Mouse (Mus musculus): Measurements from ENCODE around the gene Zfp710. TPM values are rescaled to one million over a fixed set of nuclear protein-coding genes. Genes with fewer than 3 reads are reported as not detected.

Zfp710 gene
- total and polyA plus RNA-seq, 2 experiments = 5.4 to 12.7 TPM

- Histone ChIP-seq H3K9ac (ENCODE audit: low read depth, low read length) (no peak overlapping the region), H3K4me1 (ENCODE audit: control insufficient read depth, insufficient read depth, low read length) (peaks cover 2% of the 10 kb centered on the region), H3K27me3 (ENCODE audit: control insufficient read depth, insufficient read depth, low read length) (no peaks in the 10 kb centered on the region), H3K79me2 (ENCODE audit: control insufficient read depth, insufficient read depth, low read length) (no peaks in the 10 kb centered on the region), H3K36me3 (ENCODE audit: control insufficient read depth, insufficient read depth, low read length) (peaks cover 6% of the 10 kb centered on the region; the same call in 1 of the 2 replicates), H3K4me3 (ENCODE audit: insufficient read depth, low read depth, low read length) (no peak overlapping the region), H3K27ac (replicated peaks; ENCODE audit: insufficient read depth, low read depth, low read length) (no peak overlapping the region)
- TF ChIP-seq POLR2A (IDR thresholded peaks at IDR 0.05; ENCODE audit: extremely low read depth, insufficient read depth, low read length) = no peak
- no peak for TF ChIP-seq CTCF (IDR thresholded peaks at IDR 0.05; ENCODE audit: low read depth, low read length)
- 92% methylated on average over 18 of the region's 18 CpGs for WGBS
- no peak for DNase-seq (ENCODE audit: extremely low read depth, low read depth, low spot score)
Observed at GRCm38 (mm10) chr7:80090191-80091003, 65.8 kb downstream of the Zfp710 start.

- no peak for TF ChIP-seq CTCF (IDR thresholded peaks at IDR 0.05; ENCODE audit: low read depth, low read length)
- no peak for TF ChIP-seq POLR2A (IDR thresholded peaks at IDR 0.05; ENCODE audit: extremely low read depth, insufficient read depth, low read length)
- peaks cover 2% of the 10 kb centered on the region for H3K4me1 ChIP-seq (ENCODE audit: control insufficient read depth, insufficient read depth, low read length)
- no peak overlapping the region for H3K9ac ChIP-seq (ENCODE audit: low read depth, low read length)
- peaks cover 7% of the 10 kb centered on the region; the same call in 1 of the 2 replicates for H3K36me3 ChIP-seq (ENCODE audit: control insufficient read depth, insufficient read depth, low read length)
- no peaks in the 10 kb centered on the region for H3K27me3 ChIP-seq (ENCODE audit: control insufficient read depth, insufficient read depth, low read length)
- H3K4me3 ChIP-seq (ENCODE audit: insufficient read depth, low read depth, low read length) = no peak overlapping the region
- no peak overlapping the region for H3K27ac ChIP-seq (replicated peaks; ENCODE audit: insufficient read depth, low read depth, low read length)
- DNase-seq (ENCODE audit: extremely low read depth, low read depth, low spot score) = no peak
- no peaks in the 10 kb centered on the region for H3K79me2 ChIP-seq (ENCODE audit: control insufficient read depth, insufficient read depth, low read length)
- WGBS = 77% methylated on average over 13 of the region's 13 CpGs
Observed at GRCm38 (mm10) chr7:80091004-80091865, 66.6 kb downstream of the Zfp710 start.

GRCm38 (mm10) chr7:80091866-80092210, 67.2 kb downstream of the Zfp710 start:
- no peaks in the 10 kb centered on the region for H3K79me2 ChIP-seq (ENCODE audit: control insufficient read depth, insufficient read depth, low read length)
- peaks cover 2% of the 10 kb centered on the region for H3K4me1 ChIP-seq (ENCODE audit: control insufficient read depth, insufficient read depth, low read length)
- peaks cover 8% of the 10 kb centered on the region; the same call in 1 of the 2 replicates for H3K36me3 ChIP-seq (ENCODE audit: control insufficient read depth, insufficient read depth, low read length)
- H3K27me3 ChIP-seq (ENCODE audit: control insufficient read depth, insufficient read depth, low read length) = no peaks in the 10 kb centered on the region
- H3K4me3 ChIP-seq (ENCODE audit: insufficient read depth, low read depth, low read length) = no peak overlapping the region
- DNase-seq (ENCODE audit: extremely low read depth, low read depth, low spot score) = no peak
- no peak overlapping the region for H3K9ac ChIP-seq (ENCODE audit: low read depth, low read length)
- 96% methylated on average over 4 of the region's 4 CpGs for WGBS
- TF ChIP-seq CTCF (IDR thresholded peaks at IDR 0.05; ENCODE audit: low read depth, low read length) = no peak
- TF ChIP-seq POLR2A (IDR thresholded peaks at IDR 0.05; ENCODE audit: extremely low read depth, insufficient read depth, low read length) = no peak
- H3K27ac ChIP-seq (replicated peaks; ENCODE audit: insufficient read depth, low read depth, low read length) = no peak overlapping the region

DNA sequence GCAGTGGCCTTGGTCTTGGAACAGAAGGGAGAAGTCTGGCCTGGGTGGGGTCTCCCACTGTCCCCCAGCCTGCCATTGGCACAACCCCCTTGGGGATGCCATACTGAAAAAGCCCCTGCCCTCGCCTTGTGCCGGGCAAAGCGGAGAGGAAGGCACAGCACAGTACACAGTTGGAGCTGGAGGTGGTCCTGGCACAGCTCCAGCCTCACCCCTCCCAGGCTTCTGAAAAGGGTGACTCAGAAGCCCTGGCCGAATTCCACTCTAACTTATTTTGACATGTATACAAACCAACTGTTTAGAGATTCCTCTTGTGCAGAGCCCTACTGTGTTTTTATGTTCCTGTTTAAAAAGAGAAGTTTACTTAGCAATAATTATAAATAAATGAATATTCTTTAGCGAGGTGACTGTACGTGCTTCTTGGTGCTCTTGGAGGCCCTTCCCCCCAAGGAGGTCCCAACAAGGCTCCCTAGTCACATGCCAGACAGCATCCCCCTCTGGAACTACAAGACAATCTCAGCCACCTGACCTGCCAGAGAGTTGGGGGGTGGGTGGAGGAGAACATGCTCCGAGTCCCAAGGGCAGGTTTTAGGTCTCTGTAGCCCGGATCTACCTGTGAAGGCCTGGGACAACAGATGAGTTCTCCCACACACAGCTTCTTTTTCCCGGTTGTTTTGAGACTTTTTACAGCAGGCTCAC, 67.9 kb downstream of the Zfp710 start:
- no peak for TF ChIP-seq POLR2A (IDR thresholded peaks at IDR 0.05; ENCODE audit: extremely low read depth, insufficient read depth, low read length)
- TF ChIP-seq CTCF (IDR thresholded peaks at IDR 0.05; ENCODE audit: low read depth, low read length) = no peak
- Histone ChIP-seq H3K27me3 (ENCODE audit: control insufficient read depth, insufficient read depth, low read length) (no peaks in the 10 kb centered on the region), H3K79me2 (ENCODE audit: control insufficient read depth, insufficient read depth, low read length) (no peaks in the 10 kb centered on the region), H3K36me3 (ENCODE audit: control insufficient read depth, insufficient read depth, low read length) (peaks cover 10% of the 10 kb centered on the region; the same call in 1 of the 2 replicates), H3K27ac (replicated peaks; ENCODE audit: insufficient read depth, low read depth, low read length) (no peak overlapping the region), H3K4me1 (ENCODE audit: control insufficient read depth, insufficient read depth, low read length) (peaks cover 2% of the 10 kb centered on the region), H3K9ac (ENCODE audit: low read depth, low read length) (no peak overlapping the region), H3K4me3 (ENCODE audit: insufficient read depth, low read depth, low read length) (no peak overlapping the region)
- 76% methylated on average over 9 of the region's 9 CpGs for WGBS
- no peak for DNase-seq (ENCODE audit: extremely low read depth, low read depth, low spot score)

- Histone ChIP-seq H3K4me3 (ENCODE audit: insufficient read depth, low read depth, low read length) (no peak overlapping the region), H3K27me3 (ENCODE audit: control insufficient read depth, insufficient read depth, low read length) (no peaks in the 10 kb centered on the region), H3K4me1 (ENCODE audit: control insufficient read depth, insufficient read depth, low read length) (no peaks in the 10 kb centered on the region), H3K27ac (replicated peaks; ENCODE audit: insufficient read depth, low read depth, low read length) (no peak overlapping the region), H3K9ac (ENCODE audit: low read depth, low read length) (no peak overlapping the region), H3K36me3 (ENCODE audit: control insufficient read depth, insufficient read depth, low read length) (peaks cover 19% of the 10 kb centered on the region; the same call in 1 of the 2 replicates), H3K79me2 (ENCODE audit: control insufficient read depth, insufficient read depth, low read length) (no peaks in the 10 kb centered on the region)
- no peak for DNase-seq (ENCODE audit: extremely low read depth, low read depth, low spot score)
- WGBS = 86% methylated on average over 5 of the region's 5 CpGs
- TF ChIP-seq POLR2A (IDR thresholded peaks at IDR 0.05; ENCODE audit: extremely low read depth, insufficient read depth, low read length) = no peak
- no peak for TF ChIP-seq CTCF (IDR thresholded peaks at IDR 0.05; ENCODE audit: low read depth, low read length)
Observed at GRCm38 (mm10) chr7:80094481-80094880, 69.9 kb downstream of the Zfp710 start.
